In genomic region chr11:93995720-93996305, GRCm38 (mm10) we compare ENCODE assay signal across 8 mouse cellular contexts. TPM values are rescaled to one million over a fixed set of nuclear protein-coding genes. Genes with fewer than 3 reads are reported as not detected.
A peak's percentile ranks its signal among the peaks of the same experiment; 100 is the strongest.
DNase-seq lines count a peak whose midpoint lies in the region; ATAC-seq lines count a peak whose summit lies in the region.

Gene Spag9, plus strand, starts transcription at chr11:93996091.

- WGBS in hindbrain, embryonic 15.5 days = under 1% methylated on average over 52 of the region's 70 CpGs

- H3K4me2 ChIP-seq in hindbrain, embryonic 15.5 days = peak within 1 kb of the TSS; percentile 87

- H3K27ac ChIP-seq in hindbrain, embryonic 15.5 days (replicated peaks) = peak within 1 kb of the TSS; percentile 97

- H3K9ac ChIP-seq in hindbrain, embryonic 15.5 days = peak within 1 kb of the TSS; percentile 89

- no peaks in the 10 kb centered on the region for H3K36me3 ChIP-seq in hindbrain, embryonic 15.5 days

- H3K27me3 ChIP-seq in hindbrain, embryonic 15.5 days = 0 out of 2 replicates have a peak, but pooled peaks cover 3% of the 10 kb centered on the region

- peak within 1 kb of the TSS; percentile 93 for H3K4me3 ChIP-seq in hindbrain, embryonic 15.5 days

- no peaks in the 10 kb centered on the region for H3K9me3 ChIP-seq in hindbrain, embryonic 15.5 days

- peaks cover 39% of the 10 kb centered on the region for H3K4me1 ChIP-seq in hindbrain, embryonic 15.5 days (replicated peaks)

- DNase-seq in T-cell, adult 2 months (ENCODE audit: low spot score) = peak; percentile 96
- DNase-seq in cerebellum, postnatal 36 days = peak; percentile 89 to 94
- DNase-seq in frontal cortex, postnatal 36 days (ENCODE audit: low spot score in 2 of 2) = peak; percentile 85 to 92
- peak; percentile 87 for DNase-seq in left cerebral cortex, adult 11 months (ENCODE audit: low spot score)
- peak; percentile 96 to 97 for DNase-seq in lung, postnatal 4 days
- peak; percentile 91 for DNase-seq in retina, postnatal 7 days (ENCODE audit: low read depth, low spot score)
- peak; percentile 87 for DNase-seq in urinary bladder, adult 2 months (ENCODE audit: low spot score)

- peak; percentile 92 for ATAC-seq in hindbrain, embryonic 15.5 days (ENCODE audit: low FRiP score, low read depth)

RNA-seq across cellular contexts. Expression of gene Spag9, which starts in this region (rescaled TPM):
- polyA plus RNA-seq in hindbrain, embryonic 15.5 days (2015; fragmentation: Nextera tagmentation; extraction: Ambion mirVana) = 77.4 and 89.5 TPM in 2 replicates
- polyA plus RNA-seq in urinary bladder, adult 2 months (2012; rRNA removed) = 42.1 and 42.9 TPM in 2 replicates

Comparison
In these comparisons a context has a peak if more than half of its experiments do, and no peak if none do; other contexts are left out.
1. Peak in every context shown above with its lines: DNase-seq, ATAC-seq, H3K4me3 ChIP-seq and H3K27ac ChIP-seq.